Mouse (Mus musculus) ES-E14 (cell line): ENCODE results near the gene Thra. TPM values are rescaled to one million over a fixed set of nuclear protein-coding genes. Genes with fewer than 3 reads are reported as not detected.

Experiments used
- DNase-seq: peaks from one replicate; pipeline ENCODE4 v3.0.0-alpha.2; 2013; ENCODE audit warnings: low read depth, low spot score
- H3K27ac ChIP-seq: 2 replicates; pipeline ENCODE4 v1.5.1; 2012; ENCODE audit warnings: low read depth, mild to moderate bottlenecking, low read length, moderate library complexity, mixed read lengths; ENCODE audit not compliant: poor library complexity, insufficient read depth, severe bottlenecking
- H3K36me3 ChIP-seq: 2 replicates; pipeline ENCODE4 v1.6.1; 2012; ENCODE audit warnings: mild to moderate bottlenecking, low read length, moderate library complexity, mixed read lengths; ENCODE audit not compliant: control insufficient read depth, poor library complexity, insufficient read depth, severe bottlenecking
- H3K4me1 ChIP-seq, 2 experiments: fragments of 150-350 bp in 1 of 2; sonication (generic) in 1 of 2; 2 replicates each; pipeline ENCODE4 v1.6.1; 2012; ENCODE audit warnings: low read length in 2 of 2, mild to moderate bottlenecking in 1 of 2, mixed read lengths in 1 of 2; ENCODE audit not compliant: control insufficient read depth in 2 of 2, insufficient read depth in 2 of 2, poor library complexity in 1 of 2
- H3K4me3 ChIP-seq, 2 experiments: fragments of 150-350 bp in 1 of 2; sonication (generic) in 1 of 2; 2 replicates each; pipeline ENCODE4 v1.5.1; 2012; ENCODE audit warnings: low read length in 2 of 2, low read depth in 1 of 2, mild to moderate bottlenecking in 1 of 2, mixed read lengths in 1 of 2; ENCODE audit not compliant: insufficient read depth in 1 of 2, poor library complexity in 1 of 2, severe bottlenecking in 1 of 2
- H3K9ac ChIP-seq: 2 replicates; pipeline ENCODE4 v1.6.1; 2012; ENCODE audit warnings: low read depth, mild to moderate bottlenecking, low read length, mixed read lengths; ENCODE audit not compliant: poor library complexity, insufficient read depth, severe bottlenecking
- H3K9me3 ChIP-seq: fragments of 150-350 bp; sonication (generic); 2 replicates; pipeline ENCODE4 v1.6.1; 2012; ENCODE audit warnings: low read depth, mild to moderate bottlenecking, low read length; ENCODE audit not compliant: control insufficient read depth, insufficient read depth
- CHD2 ChIP-seq: IDR thresholded peaks from 2 replicates; pipeline ENCODE4 v1.6.1; 2014; ENCODE audit warnings: mild to moderate bottlenecking, low read depth, low read length, inconsistent platforms
- HCFC1 ChIP-seq: IDR thresholded peaks from 2 replicates; pipeline ENCODE4 v1.6.1; 2012; ENCODE audit warnings: low read length, inconsistent platforms, borderline replicate concordance; ENCODE audit not compliant: insufficient read depth
- MAFK ChIP-seq: IDR thresholded peaks from 2 replicates; pipeline ENCODE4 v1.6.1; 2014; ENCODE audit warnings: mild to moderate bottlenecking, low read depth, low read length, inconsistent platforms; ENCODE audit not compliant: insufficient read depth
- ZC3H11A ChIP-seq: IDR thresholded peaks from 2 replicates; pipeline ENCODE4 v1.6.1; 2012; ENCODE audit warnings: low read depth, mild to moderate bottlenecking, inconsistent platforms, low read length, borderline replicate concordance
- ZNF384 ChIP-seq: IDR thresholded peaks from 2 replicates; pipeline ENCODE4 v1.6.1; 2012; ENCODE audit warnings: low read depth, low read length, inconsistent platforms
- in situ Hi-C, 2 experiments: fragments of 600-800 bp; cut with MboI; formaldehyde crosslinking; loops; one replicate each; pipeline ENCODE4 v1.15.1; 2025; ENCODE audit warnings: low sequenced_read_pairs in 2 of 2, inconsistent platforms in 1 of 2; ENCODE audit not compliant: unreplicated experiment in 2 of 2
- total RNA-seq: library from RNA; depleted of rRNA; stranded (reverse); fragments of 300-350 nt; gene quantifications from 2 replicates; pipeline ENCODE4 v1.2.3, GENCODE M21; 2012; rRNA removed

The Thra gene
- total RNA-seq: 7.7 and 9.0 TPM in 2 replicates

DNA sequence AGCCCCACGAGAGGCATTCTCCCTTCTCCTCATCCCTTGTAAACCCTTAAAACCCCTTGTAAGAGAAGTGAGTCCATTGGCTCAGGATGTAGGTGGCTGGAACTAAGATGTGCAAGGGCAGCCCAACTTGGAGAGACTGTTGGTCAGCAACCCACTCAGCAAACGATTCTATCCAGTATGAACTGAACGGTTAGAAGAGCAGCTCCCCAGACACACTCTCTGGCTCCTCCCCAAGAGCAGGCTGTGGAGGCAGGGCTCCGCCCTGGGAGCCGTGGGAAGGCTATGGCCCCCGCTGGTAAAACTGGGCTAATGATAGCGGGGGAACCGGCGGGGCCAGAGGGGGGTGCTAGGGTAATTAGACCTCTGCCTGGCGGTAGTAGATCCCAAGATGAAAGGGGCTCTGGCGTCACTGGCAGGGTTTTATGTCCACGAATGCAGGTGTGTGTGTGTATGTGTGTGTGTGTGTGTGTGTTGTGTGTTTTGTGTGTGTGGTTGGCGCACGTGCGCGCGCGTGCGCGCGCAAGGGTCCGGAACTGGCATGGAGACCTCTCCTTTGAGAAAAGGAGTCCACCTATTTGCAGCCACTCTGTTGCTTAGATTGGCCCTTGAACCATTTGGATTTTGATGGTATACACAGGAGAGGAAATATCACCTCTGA lies at the start of gene Thra:
Gene Thra, plus strand, starts transcription at position 246 of the 658 bp plus-strand sequence.
- no peaks in the 10 kb centered on the region for H3K9me3 ChIP-seq
- in situ Hi-C loops: no loop called here
- peaks cover 13 to 38% of the 10 kb centered on the region in 2 experiments for H3K4me1 ChIP-seq
- H3K9ac ChIP-seq: peak within 1 kb of the TSS; percentile 35; the same call in 1 of the 2 replicates
- no peak within 1 kb of the TSS; the same call in 1 of the 2 replicates for H3K27ac ChIP-seq
- DNase-seq: no peak
- TF ChIP-seq ZNF384: no peak
- TF ChIP-seq HCFC1: no peak
- no peak for TF ChIP-seq ZC3H11A
- TF ChIP-seq MAFK: no peak
- TF ChIP-seq CHD2: no peak
- H3K36me3 ChIP-seq: no peaks in the 10 kb centered on the region
- H3K4me3 ChIP-seq: peak within 1 kb of the TSS; percentile 85 to 97

DNA sequence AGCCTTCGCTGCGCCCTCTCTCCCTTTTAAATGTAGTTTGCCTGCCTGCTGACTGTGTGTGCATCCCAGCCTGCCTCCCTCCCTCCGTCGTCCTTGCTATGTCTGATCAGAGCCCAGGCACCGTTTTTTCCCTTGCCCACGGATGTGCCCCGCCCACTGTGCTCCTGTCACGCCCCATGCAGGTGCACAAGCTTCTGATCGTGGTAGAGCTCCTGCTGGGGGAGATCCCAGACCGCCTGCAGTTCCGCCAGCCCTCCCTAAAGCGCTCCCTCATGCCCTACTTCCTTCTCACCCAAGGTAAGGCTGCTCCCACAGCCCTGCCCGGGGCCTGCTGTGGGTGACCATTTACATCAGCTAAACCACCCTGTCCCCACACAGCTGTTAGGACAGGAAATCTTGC lies 47.2 kb upstream of the Thra start:
- Histone ChIP-seq H3K4me1 (peaks cover 4 to 9% of the 10 kb centered on the region in 2 experiments; a peak in 1 of 4 replicates), H3K4me3 (no peak overlapping the region), H3K36me3 (peaks cover 65% of the 10 kb centered on the region), H3K9ac (no peak overlapping the region), H3K9me3 (no peaks in the 10 kb centered on the region), H3K27ac (no peak overlapping the region)
- TF ChIP-seq MAFK (no peak), HCFC1 (no peak), ZNF384 (no peak), CHD2 (no peak), ZC3H11A (no peak)
- no peak for DNase-seq
- in situ Hi-C loops: no loop called here

DNA sequence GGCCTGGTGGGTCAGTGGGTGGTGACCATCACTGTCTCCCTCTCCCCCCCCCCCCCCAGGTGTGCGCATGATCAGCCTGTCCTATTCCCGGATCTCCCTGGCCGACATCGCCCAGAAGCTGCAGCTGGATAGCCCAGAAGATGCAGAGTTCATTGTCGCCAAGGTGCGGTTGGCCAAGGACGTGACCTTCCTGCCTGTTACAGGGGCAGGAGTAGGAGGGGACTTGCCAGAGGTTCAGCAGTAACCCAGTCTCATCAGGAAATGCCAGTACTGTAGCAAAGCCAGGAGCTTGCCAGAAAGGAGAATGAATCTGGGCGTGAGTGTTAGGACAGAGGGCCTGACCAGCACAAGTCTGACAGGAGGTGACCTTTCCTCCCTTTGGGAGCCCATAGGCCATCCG lies 46.7 kb upstream of the Thra start:
- in situ Hi-C loops: no loop called here
- peaks cover 4 to 9% of the 10 kb centered on the region in 2 experiments; a peak in 1 of 4 replicates for H3K4me1 ChIP-seq

DNA sequence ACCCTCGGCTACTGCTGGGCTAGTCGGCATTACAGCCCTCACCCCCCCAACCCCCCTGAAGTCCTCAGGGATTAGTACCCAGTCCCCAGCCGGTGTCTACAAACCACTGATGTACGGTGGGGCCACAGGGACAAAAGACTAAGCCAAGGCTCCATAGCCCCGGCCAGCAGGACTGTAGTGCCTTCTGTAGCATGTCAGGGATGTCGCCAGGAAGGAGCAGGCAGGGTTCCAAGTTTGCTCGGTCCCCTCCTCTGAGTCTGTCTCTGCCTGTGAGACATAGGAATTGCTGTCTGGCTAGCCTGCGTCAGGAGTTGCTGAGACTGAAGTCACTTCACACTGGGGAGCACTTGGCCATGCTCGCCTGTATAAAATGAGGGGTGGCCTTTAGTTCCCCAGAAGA lies 46.1 kb upstream of the Thra start:
- in situ Hi-C loops: no loop called here
- TF ChIP-seq MAFK: no peak
- TF ChIP-seq CHD2: no peak
- no peak for TF ChIP-seq ZC3H11A
- TF ChIP-seq HCFC1: no peak
- no peak for TF ChIP-seq ZNF384
- peaks cover 60% of the 10 kb centered on the region for H3K36me3 ChIP-seq

More for the DNA sequence above, 46.7 kb upstream of the Thra start:
- no peak overlapping the region for H3K27ac ChIP-seq
- peaks cover 62% of the 10 kb centered on the region for H3K36me3 ChIP-seq
- H3K9me3 ChIP-seq: no peaks in the 10 kb centered on the region
- DNase-seq: no peak
- H3K4me3 ChIP-seq: no peak overlapping the region
- no peak for TF ChIP-seq CHD2
- TF ChIP-seq MAFK: no peak
- TF ChIP-seq HCFC1: no peak
- no peak for TF ChIP-seq ZC3H11A
- TF ChIP-seq ZNF384: no peak
- H3K9ac ChIP-seq: no peak overlapping the region

DNA sequence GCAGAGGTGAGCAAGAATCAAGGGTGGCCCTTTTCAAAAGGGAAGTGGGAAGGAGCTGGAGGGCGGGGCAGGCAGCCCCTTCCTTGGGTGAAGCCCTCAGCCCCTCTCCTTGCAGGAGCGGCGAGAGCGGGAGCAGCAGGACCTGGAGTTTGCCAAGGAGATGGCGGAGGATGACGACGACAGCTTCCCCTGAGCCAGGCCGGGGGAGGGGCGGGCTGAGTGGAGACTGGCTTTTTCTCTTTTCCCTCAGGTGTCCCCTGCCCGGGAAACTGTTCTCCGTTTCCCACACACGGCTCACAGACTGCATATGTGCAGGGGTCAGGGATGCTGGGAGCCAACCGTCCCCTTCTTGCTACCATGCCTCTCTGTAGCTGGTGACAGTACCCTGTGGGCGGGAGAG lies 45.0 kb upstream of the Thra start:
- Histone ChIP-seq H3K9me3 (no peaks in the 10 kb centered on the region), H3K9ac (no peak overlapping the region), H3K36me3 (peaks cover 51% of the 10 kb centered on the region), H3K4me1 (peaks cover 4 to 13% of the 10 kb centered on the region in 2 experiments; a peak in 1 of 4 replicates), H3K27ac (no peak overlapping the region), H3K4me3 (no peak overlapping the region)
- TF ChIP-seq ZC3H11A: no peak
- TF ChIP-seq CHD2: no peak
- no peak for TF ChIP-seq MAFK
- TF ChIP-seq HCFC1: no peak
- TF ChIP-seq ZNF384: no peak
- no peak for DNase-seq
- in situ Hi-C loops: no loop called here

More for the DNA sequence above, 46.1 kb upstream of the Thra start:
- Histone ChIP-seq H3K4me3 (no peak overlapping the region), H3K9me3 (no peaks in the 10 kb centered on the region), H3K27ac (no peak overlapping the region), H3K9ac (no peak overlapping the region), H3K4me1 (peaks cover 4 to 9% of the 10 kb centered on the region in 2 experiments; a peak in 1 of 4 replicates)
- DNase-seq: no peak
